Mouse (Mus musculus): ENCODE measurements at regions not wholly inside any gene's neighbourhood (a gene's known extent, or its start where the extent isn't known, plus 50 kb on each side); places are given as distances from the start of the nearest gene placed in this dataset.

- peak in 1 of 2 experiments; percentile 27 for DNase-seq
Measured at GRCm38 (mm10) chr14:98316237-98316636, 146.7 kb upstream of the Dach1 start.

- DNase-seq: no peak
Measured at GRCm38 (mm10) chr14:98294142-98294541, 124.6 kb upstream of the Dach1 start.

All from kidney, postnatal 25 days (tissue).